Mouse (Mus musculus): ENCODE data around the gene Tcf20. TPM values are rescaled to one million over a fixed set of nuclear protein-coding genes. Genes with fewer than 3 reads are reported as not detected.
"Not testable (repeated sequence)": the region's sequence is repeated elsewhere in the genome, so short reads cannot be mapped to it uniquely, and the experiment has no call there.

Tcf20 gene
- polyA plus RNA-seq, 1 experiment = 20.0 TPM

DNA sequence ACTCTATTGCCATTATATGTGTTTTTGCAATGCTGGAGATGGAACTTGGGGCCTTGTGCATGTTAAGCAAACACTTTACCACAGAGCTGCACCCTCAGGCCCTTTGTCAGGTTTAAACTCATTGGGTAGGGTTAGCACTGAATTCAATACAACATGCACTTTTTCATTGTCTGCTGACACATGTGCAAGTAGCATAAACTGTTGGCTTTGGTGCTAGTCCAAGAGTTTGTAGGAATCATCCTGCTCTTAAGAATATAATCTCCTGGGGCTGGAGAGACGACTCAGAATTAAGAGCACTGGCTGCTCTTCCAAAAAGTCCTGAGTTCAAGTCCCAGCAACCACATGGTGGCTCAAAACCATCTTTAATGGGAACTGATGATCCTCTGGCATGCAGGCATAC lies 98.2 kb downstream of the Tcf20 start:
- TF ChIP-seq POLR2A (IDR thresholded peaks at IDR 0.05; ENCODE audit: low read depth, low read length) (no peak), CTCF (IDR thresholded peaks at IDR 0.05; ENCODE audit: extremely low read depth, insufficient read length, insufficient replicate concordance, low read depth, low read length) (no peak)
- Histone ChIP-seq H3K27ac (ENCODE audit: insufficient read depth, low read depth, low read length) (no peak overlapping the region), H3K36me3 (ENCODE audit: control insufficient read depth, insufficient read depth, low read length) (no peaks in the 10 kb centered on the region), H3K4me1 (ENCODE audit: control insufficient read depth, insufficient read depth, insufficient read length, low read length) (peaks cover 3% of the 10 kb centered on the region; the same call in 1 of the 2 replicates), H3K4me3 (ENCODE audit: low read depth, low read length) (no peak overlapping the region), H3K27me3 (ENCODE audit: control insufficient read depth, insufficient read depth, low read length) (no peaks in the 10 kb centered on the region)
- 47% methylated on average over 1 of the region's 1 CpGs for WGBS

- Histone ChIP-seq H3K27ac (ENCODE audit: insufficient read depth, low read depth, low read length) (no peak overlapping the region), H3K27me3 (ENCODE audit: control insufficient read depth, insufficient read depth, low read length) (no peaks in the 10 kb centered on the region), H3K36me3 (ENCODE audit: control insufficient read depth, insufficient read depth, low read length) (no peaks in the 10 kb centered on the region), H3K4me1 (ENCODE audit: control insufficient read depth, insufficient read depth, insufficient read length, low read length) (no peaks in the 10 kb centered on the region; the same call in 1 of the 2 replicates), H3K4me3 (ENCODE audit: low read depth, low read length) (no peak overlapping the region)
- 61% methylated on average over 2 of the region's 2 CpGs for WGBS
- TF ChIP-seq CTCF (IDR thresholded peaks at IDR 0.05; ENCODE audit: extremely low read depth, insufficient read length, insufficient replicate concordance, low read depth, low read length) = no peak
- TF ChIP-seq POLR2A (IDR thresholded peaks at IDR 0.05; ENCODE audit: low read depth, low read length) = no peak
Measured at GRCm38 (mm10) chr15:82888466-82888865, 99.2 kb downstream of the Tcf20 start.

- Histone ChIP-seq H3K36me3 (ENCODE audit: control insufficient read depth, insufficient read depth, low read length) (no peaks in the 10 kb centered on the region), H3K27ac (ENCODE audit: insufficient read depth, low read depth, low read length) (no peak overlapping the region), H3K27me3 (ENCODE audit: control insufficient read depth, insufficient read depth, low read length) (no peaks in the 10 kb centered on the region; the same call in 1 of the 2 replicates), H3K4me3 (ENCODE audit: low read depth, low read length) (no peak overlapping the region), H3K4me1 (ENCODE audit: control insufficient read depth, insufficient read depth, insufficient read length, low read length) (no peaks in the 10 kb centered on the region; the same call in 1 of the 2 replicates)
- TF ChIP-seq POLR2A (IDR thresholded peaks at IDR 0.05; ENCODE audit: low read depth, low read length) (no peak), CTCF (IDR thresholded peaks at IDR 0.05; ENCODE audit: extremely low read depth, insufficient read length, insufficient replicate concordance, low read depth, low read length) (no peak)
Measured at GRCm38 (mm10) chr15:82877309-82877708, 110.4 kb downstream of the Tcf20 start.

DNA sequence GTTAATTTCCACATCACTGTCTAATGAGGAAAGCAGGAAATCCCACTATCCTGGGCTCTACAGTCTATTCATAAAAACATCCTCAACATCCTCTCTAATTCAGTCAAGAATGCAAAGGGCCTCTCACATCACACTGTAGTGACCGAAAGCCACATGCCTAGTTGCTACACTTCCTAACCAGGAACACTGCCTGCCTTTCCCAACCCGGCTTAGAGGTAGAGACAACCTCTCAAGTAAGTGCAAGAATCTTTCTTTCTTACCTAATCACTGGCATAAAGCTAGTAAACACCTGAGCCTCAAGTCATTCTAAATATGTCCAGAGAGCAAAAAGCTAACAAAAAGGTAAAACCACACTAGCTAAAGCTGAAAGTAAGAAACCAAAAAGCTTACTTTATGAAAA lies 110.8 kb downstream of the Tcf20 start:
- no peaks in the 10 kb centered on the region; the same call in 1 of the 2 replicates for H3K27me3 ChIP-seq (ENCODE audit: control insufficient read depth, insufficient read depth, low read length)
- no peak for TF ChIP-seq CTCF (IDR thresholded peaks at IDR 0.05; ENCODE audit: extremely low read depth, insufficient read length, insufficient replicate concordance, low read depth, low read length)
- TF ChIP-seq POLR2A (IDR thresholded peaks at IDR 0.05; ENCODE audit: low read depth, low read length) = no peak
- WGBS = 79% methylated on average over 2 of the region's 2 CpGs
- H3K4me3 ChIP-seq (ENCODE audit: low read depth, low read length) = no peak overlapping the region
- no peak overlapping the region for H3K27ac ChIP-seq (ENCODE audit: insufficient read depth, low read depth, low read length)
- H3K4me1 ChIP-seq (ENCODE audit: control insufficient read depth, insufficient read depth, insufficient read length, low read length) = no peaks in the 10 kb centered on the region; the same call in 1 of the 2 replicates
- no peaks in the 10 kb centered on the region for H3K36me3 ChIP-seq (ENCODE audit: control insufficient read depth, insufficient read depth, low read length)

- Histone ChIP-seq H3K4me3 (ENCODE audit: low read depth, low read length) (no peak overlapping the region), H3K27ac (ENCODE audit: insufficient read depth, low read depth, low read length) (no peak overlapping the region), H3K36me3 (ENCODE audit: control insufficient read depth, insufficient read depth, low read length) (no peaks in the 10 kb centered on the region), H3K27me3 (ENCODE audit: control insufficient read depth, insufficient read depth, low read length) (no peaks in the 10 kb centered on the region; the same call in 1 of the 2 replicates), H3K4me1 (ENCODE audit: control insufficient read depth, insufficient read depth, insufficient read length, low read length) (no peaks in the 10 kb centered on the region; the same call in 1 of the 2 replicates)
- WGBS = 98% methylated on average over 1 of the region's 1 CpGs
- no peak for TF ChIP-seq POLR2A (IDR thresholded peaks at IDR 0.05; ENCODE audit: low read depth, low read length)
- TF ChIP-seq CTCF (IDR thresholded peaks at IDR 0.05; ENCODE audit: extremely low read depth, insufficient read length, insufficient replicate concordance, low read depth, low read length) = no peak
Measured at GRCm38 (mm10) chr15:82872037-82872436, 115.6 kb downstream of the Tcf20 start.

- H3K36me3 ChIP-seq (ENCODE audit: control insufficient read depth, insufficient read depth, low read length); H3K4me1 ChIP-seq (ENCODE audit: control insufficient read depth, insufficient read depth, insufficient read length, low read length); H3K27me3 ChIP-seq (ENCODE audit: control insufficient read depth, insufficient read depth, low read length); H3K4me3 ChIP-seq (ENCODE audit: low read depth, low read length); H3K27ac ChIP-seq (ENCODE audit: insufficient read depth, low read depth, low read length): not testable (repeated sequence)
- 86% methylated on average over 3 of the region's 3 CpGs for WGBS
Measured at GRCm38 (mm10) chr15:82866286-82866685, 121.4 kb downstream of the Tcf20 start.

DNA sequence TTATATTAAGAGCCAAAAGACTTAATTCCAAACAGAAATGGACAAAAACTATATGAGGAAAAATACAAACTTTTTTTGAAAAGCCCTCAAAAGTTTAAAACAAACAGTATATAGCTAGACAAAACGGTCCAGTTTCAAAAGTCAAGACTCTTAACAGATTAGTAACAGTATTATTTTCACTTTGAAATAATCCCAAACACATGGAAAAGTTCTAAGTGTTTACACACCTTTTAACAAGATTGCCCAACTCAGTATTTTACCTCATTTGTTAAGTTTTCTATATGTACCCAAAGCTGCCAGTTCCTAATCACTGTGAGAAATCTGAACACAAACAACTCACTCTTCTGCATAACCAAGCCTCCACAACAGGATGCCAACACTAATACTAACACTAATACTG lies 124.0 kb downstream of the Tcf20 start:
- TF ChIP-seq POLR2A (IDR thresholded peaks at IDR 0.05; ENCODE audit: low read depth, low read length) (no peak), CTCF (IDR thresholded peaks at IDR 0.05; ENCODE audit: extremely low read depth, insufficient read length, insufficient replicate concordance, low read depth, low read length) (no peak)
- Histone ChIP-seq H3K4me1 (ENCODE audit: control insufficient read depth, insufficient read depth, insufficient read length, low read length) (no peaks in the 10 kb centered on the region; the same call in 1 of the 2 replicates), H3K36me3 (ENCODE audit: control insufficient read depth, insufficient read depth, low read length) (no peaks in the 10 kb centered on the region), H3K27ac (ENCODE audit: insufficient read depth, low read depth, low read length) (no peak overlapping the region), H3K27me3 (ENCODE audit: control insufficient read depth, insufficient read depth, low read length) (no peaks in the 10 kb centered on the region), H3K4me3 (ENCODE audit: low read depth, low read length) (no peak overlapping the region)
- 63% methylated on average over 1 of the region's 1 CpGs for WGBS

Data from small intestine, adult 2 months (tissue).